Mouse (Mus musculus) megakaryocyte, embryonic 14.5 days (primary cell): ENCODE measurements at regions not wholly inside any gene's neighbourhood (a gene's known extent, or its start where the extent isn't known, plus 50 kb on each side); places are given as distances from the start of the nearest gene placed in this dataset.

Source experiments
- FLI1 ChIP-seq: IDR thresholded peaks from 2 replicates; pipeline ENCODE4 v1.6.1; 2012; ENCODE audit warnings: low read length, inconsistent platforms, mixed read lengths
- GATA1 ChIP-seq: IDR thresholded peaks from 3 replicates; pipeline ENCODE4 v1.6.1; 2012; ENCODE audit warnings: mixed read lengths, low read length, inconsistent platforms, borderline replicate concordance

GRCm38 (mm10) chr7:36955376-36955775 is 257.5 kb downstream of the Tshz3 start:
- no peak for TF ChIP-seq GATA1
- no peak for TF ChIP-seq FLI1
